Mouse (Mus musculus) naive thymus-derived CD4-positive, alpha-beta T cell, adult 5 months (primary cell): ENCODE measurements around the gene Akap8l. TPM values are rescaled to one million over a fixed set of nuclear protein-coding genes. Genes with fewer than 3 reads are reported as not detected.

ENCODE experiments used
- polyA plus RNA-seq: library from polyadenylated mRNA; unstranded; fragments of 100-300 nt; shearing (Covaris generic); gene quantifications from one replicate; pipeline ENCODE4 v1.2.1, GENCODE M21; 2017

The Akap8l gene
- 339 TPM for polyA plus RNA-seq

GRCm38 (mm10) chr17:32350382-32350983 lies at the start of gene Akap8l:
Gene Akap8l, minus strand, starts transcription at chr17:32350607.

GRCm38 (mm10) chr17:32389101-32389659 lies 38.8 kb upstream of the Akap8l start, which contains the start of gene Wiz:
Gene Wiz, minus strand, starts transcription at chr17:32389439.

GRCm38 (mm10) chr17:32320597-32321389 lies 29.6 kb downstream of the Akap8l start, which contains the start of gene Akap8:
Gene Akap8, minus strand, starts transcription at chr17:32321238.

GRCm38 (mm10) chr17:32284262-32285137 lies 65.9 kb downstream of the Akap8l start, which contains the start of gene Brd4:
Gene Brd4, minus strand, starts transcription at chr17:32284722.

Other genes with a start within 250 kb of the Akap8l start
- not detected for gene Notch3, start 183.8 kb downstream of the Akap8l start, polyA plus RNA-seq
- gene Ephx3, start 161.1 kb downstream of the Akap8l start, polyA plus RNA-seq, result not detected
- 329 TPM for gene Brd4, start 65.9 kb downstream of the Akap8l start, polyA plus RNA-seq
- 287 TPM for gene Akap8, start 29.4 kb downstream of the Akap8l start, polyA plus RNA-seq
- gene Wiz, start 38.8 kb upstream of the Akap8l start, polyA plus RNA-seq, result 20.4 TPM
- 735 TPM for gene Rasal3, start 53.0 kb upstream of the Akap8l start, polyA plus RNA-seq
- 37.1 TPM for gene Pglyrp2, start 73.6 kb upstream of the Akap8l start, polyA plus RNA-seq
- not detected for gene Cyp4f39, start 102.1 kb upstream of the Akap8l start, polyA plus RNA-seq
- gene Cyp4f17, start 155.4 kb upstream of the Akap8l start, polyA plus RNA-seq, result 1.1 TPM
- 6.3 TPM for gene Cyp4f16, start 186.0 kb upstream of the Akap8l start, polyA plus RNA-seq